Mouse (Mus musculus) stomach, embryonic 15.5 days (tissue): Measurements from ENCODE around the gene March6. TPM values are rescaled to one million over a fixed set of nuclear protein-coding genes. Genes with fewer than 3 reads are reported as not detected.
A peak's percentile ranks its signal among the peaks of the same experiment; 100 is the strongest.

ENCODE experiments used
- ATAC-seq: fragments of 200-750 bp; cut with Nextera tagmentation; 2 replicates; pipeline ENCODE4 v1.8.0; 2017; ENCODE audit warnings: low read depth, moderate number of reproducible peaks, moderate TSS enrichment; ENCODE audit not compliant: insufficient read depth, low FRiP score
- H3K27ac ChIP-seq: fragments of 300-500 bp; sonication (generic); 2 replicates; pipeline ENCODE4 v1.5.1; 2015; ENCODE audit warnings: mild to moderate bottlenecking, inconsistent platforms
- H3K27me3 ChIP-seq: fragments of 300-500 bp; sonication (generic); replicated peaks from 2 replicates; pipeline ENCODE4 v1.6.1; 2015; ENCODE audit warnings: inconsistent platforms
- H3K36me3 ChIP-seq: fragments of 300-500 bp; sonication (generic); 2 replicates; pipeline ENCODE4 v1.6.1; 2015; ENCODE audit warnings: inconsistent platforms
- H3K4me1 ChIP-seq: fragments of 300-500 bp; sonication (generic); 2 replicates; pipeline ENCODE4 v1.6.1; 2015; ENCODE audit warnings: inconsistent platforms
- H3K4me2 ChIP-seq: fragments of 300-500 bp; sonication (generic); 2 replicates; pipeline ENCODE4 v1.6.1; 2015; ENCODE audit warnings: mild to moderate bottlenecking, inconsistent platforms
- H3K4me3 ChIP-seq: fragments of 300-500 bp; sonication (generic); replicated peaks from 2 replicates; pipeline ENCODE4 v1.5.1; 2015; ENCODE audit warnings: inconsistent platforms
- H3K9ac ChIP-seq: fragments of 300-500 bp; sonication (generic); 2 replicates; pipeline ENCODE4 v1.6.1; 2015; ENCODE audit warnings: inconsistent platforms
- H3K9me3 ChIP-seq: fragments of 300-500 bp; sonication (generic); 2 replicates; pipeline ENCODE4 v1.6.1; 2016; ENCODE audit warnings: inconsistent platforms
- WGBS: fragments of 180-500 bp; shearing (Covaris S2); methylation state at CpG from one replicate; pipeline ENCODE4 v1.1.7; 2015; 5-methylcytosine and 5-hydroxymethylcytosine counted together
- polyA plus RNA-seq: library from polyadenylated mRNA; unstranded; fragments of >200 nt; fragmentation: Nextera tagmentation; extraction: Ambion mirVana; gene quantifications from 2 replicates; pipeline ENCODE4 v1.2.1, GENCODE M21; 2015

March6 gene
- polyA plus RNA-seq, 1 experiment from 2014 or later, result 25.6 TPM

GRCm38 (mm10) chr15:31418686-31419024 is 112.2 kb downstream of the March6 start:
- no peak overlapping the region for H3K27ac ChIP-seq
- H3K9ac ChIP-seq, result no peak overlapping the region
- H3K9me3 ChIP-seq, result no peaks in the 10 kb centered on the region
- no peaks in the 10 kb centered on the region for H3K27me3 ChIP-seq
- H3K4me3 ChIP-seq, result no peak overlapping the region
- H3K4me2 ChIP-seq, result peak overlapping the region; percentile 42
- ATAC-seq, result no peak
- 13% methylated on average over 7 of the region's 7 CpGs for WGBS
- 0 out of 2 replicates have a peak, but pooled peaks cover 10% of the 10 kb centered on the region for H3K4me1 ChIP-seq
- no peaks in the 10 kb centered on the region for H3K36me3 ChIP-seq

- peak; percentile 49; the same call in 1 of the 2 replicates for ATAC-seq
- no peak overlapping the region; the same call in 1 of the 2 replicates for H3K4me3 ChIP-seq
- WGBS, result 30% methylated on average over 21 of the region's 21 CpGs
- 0 out of 2 replicates have a peak, but pooled peaks cover 10% of the 10 kb centered on the region for H3K4me1 ChIP-seq
- H3K9me3 ChIP-seq, result no peaks in the 10 kb centered on the region
- no peaks in the 10 kb centered on the region for H3K27me3 ChIP-seq
- H3K27ac ChIP-seq, result no peak overlapping the region
- H3K9ac ChIP-seq, result no peak overlapping the region
- no peaks in the 10 kb centered on the region for H3K36me3 ChIP-seq
- H3K4me2 ChIP-seq, result peak overlapping the region; percentile 42
Observed at GRCm38 (mm10) chr15:31417796-31418685, 112.8 kb downstream of the March6 start.

DNA sequence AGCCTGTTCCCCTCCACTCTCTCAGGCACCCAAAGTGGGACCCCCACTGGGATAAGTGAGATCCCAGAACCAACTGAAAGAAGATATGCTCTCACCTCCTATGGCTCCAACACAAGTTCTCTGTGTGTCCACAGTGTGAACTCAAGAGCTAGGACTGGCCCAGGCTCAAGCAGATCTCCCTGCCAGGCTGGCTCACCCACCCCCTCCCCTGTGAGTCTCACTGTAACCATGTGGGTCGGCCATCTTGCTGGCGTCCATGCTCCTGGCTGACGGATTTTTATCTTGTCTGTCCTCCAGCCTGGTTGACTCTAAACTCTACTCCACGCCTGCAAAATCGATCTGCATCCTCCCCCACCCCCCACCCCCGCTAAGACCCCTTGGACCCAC is 113.5 kb downstream of the March6 start:
- no peak overlapping the region for H3K27ac ChIP-seq

GRCm38 (mm10) chr15:31415181-31415580 is 115.7 kb downstream of the March6 start:
- 63% methylated on average over 4 of the region's 4 CpGs for WGBS
- H3K27ac ChIP-seq, result no peak overlapping the region
- no peak for ATAC-seq
- H3K4me2 ChIP-seq, result no peak overlapping the region
- H3K36me3 ChIP-seq, result no peaks in the 10 kb centered on the region
- no peaks in the 10 kb centered on the region for H3K9me3 ChIP-seq
- no peaks in the 10 kb centered on the region for H3K27me3 ChIP-seq
- H3K9ac ChIP-seq, result no peak overlapping the region
- 0 out of 2 replicates have a peak, but pooled peaks cover 10% of the 10 kb centered on the region for H3K4me1 ChIP-seq
- no peak overlapping the region for H3K4me3 ChIP-seq

More for the DNA sequence above, 113.5 kb downstream of the March6 start:
- Histone ChIP-seq H3K27me3 (no peaks in the 10 kb centered on the region), H3K9me3 (no peaks in the 10 kb centered on the region), H3K4me2 (no peak overlapping the region), H3K4me3 (no peak overlapping the region), H3K36me3 (no peaks in the 10 kb centered on the region), H3K4me1 (0 out of 2 replicates have a peak, but pooled peaks cover 10% of the 10 kb centered on the region), H3K9ac (no peak overlapping the region)
- ATAC-seq, result no peak
- WGBS, result 58% methylated on average over 6 of the region's 6 CpGs

GRCm38 (mm10) chr15:31414179-31414898 is 116.5 kb downstream of the March6 start:
- H3K36me3 ChIP-seq, result no peaks in the 10 kb centered on the region
- H3K27ac ChIP-seq, result no peak overlapping the region
- H3K9ac ChIP-seq, result no peak overlapping the region
- no peaks in the 10 kb centered on the region for H3K9me3 ChIP-seq
- no peak overlapping the region for H3K4me3 ChIP-seq
- H3K27me3 ChIP-seq, result no peaks in the 10 kb centered on the region
- 0 out of 2 replicates have a peak, but pooled peaks cover 10% of the 10 kb centered on the region for H3K4me1 ChIP-seq
- ATAC-seq, result no peak
- H3K4me2 ChIP-seq, result no peak overlapping the region
- WGBS, result 63% methylated on average over 6 of the region's 6 CpGs

- H3K36me3 ChIP-seq, result no peaks in the 10 kb centered on the region
- H3K4me1 ChIP-seq, result 0 out of 2 replicates have a peak, but pooled peaks cover 9% of the 10 kb centered on the region
- WGBS, result 85% methylated on average over 6 of the region's 6 CpGs
- no peaks in the 10 kb centered on the region for H3K9me3 ChIP-seq
- H3K4me2 ChIP-seq, result no peak overlapping the region
- H3K9ac ChIP-seq, result no peak overlapping the region
- no peak for ATAC-seq
- H3K27ac ChIP-seq, result no peak overlapping the region
- no peaks in the 10 kb centered on the region for H3K27me3 ChIP-seq
- no peak overlapping the region for H3K4me3 ChIP-seq
Observed at GRCm38 (mm10) chr15:31413662-31414061, 117.2 kb downstream of the March6 start.

GRCm38 (mm10) chr15:31412933-31413332 is 117.9 kb downstream of the March6 start:
- Histone ChIP-seq H3K9me3 (no peaks in the 10 kb centered on the region), H3K27ac (no peak overlapping the region), H3K4me3 (no peak overlapping the region), H3K36me3 (no peaks in the 10 kb centered on the region), H3K27me3 (no peaks in the 10 kb centered on the region), H3K4me2 (no peak overlapping the region), H3K9ac (no peak overlapping the region), H3K4me1 (0 out of 2 replicates have a peak, but pooled peaks cover 2% of the 10 kb centered on the region)
- no peak for ATAC-seq
- WGBS, result 36% methylated on average over 3 of the region's 3 CpGs

- Histone ChIP-seq H3K36me3 (no peaks in the 10 kb centered on the region), H3K27me3 (no peaks in the 10 kb centered on the region), H3K27ac (no peak overlapping the region), H3K4me3 (no peak overlapping the region), H3K4me2 (no peak overlapping the region), H3K9me3 (no peaks in the 10 kb centered on the region), H3K9ac (no peak overlapping the region), H3K4me1 (no peaks in the 10 kb centered on the region)
- 75% methylated on average over 6 of the region's 6 CpGs for WGBS
- ATAC-seq, result no peak
Observed at GRCm38 (mm10) chr15:31412436-31412835, 118.4 kb downstream of the March6 start.

- Histone ChIP-seq H3K27me3 (no peaks in the 10 kb centered on the region), H3K4me2 (no peak overlapping the region), H3K27ac (no peak overlapping the region), H3K36me3 (no peaks in the 10 kb centered on the region), H3K9me3 (no peaks in the 10 kb centered on the region), H3K4me1 (no peaks in the 10 kb centered on the region), H3K4me3 (no peak overlapping the region), H3K9ac (no peak overlapping the region)
- WGBS, result 62% methylated on average over 4 of the region's 4 CpGs
- peak; percentile 50; the same call in 1 of the 2 replicates for ATAC-seq
Observed at GRCm38 (mm10) chr15:31407490-31407889, 123.4 kb downstream of the March6 start.

GRCm38 (mm10) chr15:31406881-31407280 is 124.0 kb downstream of the March6 start:
- Histone ChIP-seq H3K4me1 (no peaks in the 10 kb centered on the region), H3K27ac (no peak overlapping the region), H3K9ac (no peak overlapping the region), H3K4me2 (no peak overlapping the region), H3K9me3 (no peaks in the 10 kb centered on the region), H3K27me3 (no peaks in the 10 kb centered on the region), H3K36me3 (no peaks in the 10 kb centered on the region), H3K4me3 (no peak overlapping the region)
- WGBS, result 83% methylated on average over 5 of the region's 5 CpGs
- ATAC-seq, result no peak
